Mouse (Mus musculus) MEL (cell line): ENCODE data around the gene Raly.

Source experiments
- CTCF ChIP-seq, 3 experiments: IDR thresholded peaks in 2 of 3; conservative IDR thresholded peaks in 1 of 3; 2 replicates each; pipeline ENCODE4 v1.5.1; 2011 to 2012; ENCODE audit warnings: low read length in 3 of 3, low read depth in 2 of 3, mild to moderate bottlenecking in 2 of 3, improper control_type of control experiment in 1 of 3, inconsistent platforms in 1 of 3, mixed read lengths in 1 of 3, moderate library complexity in 1 of 3; ENCODE audit not compliant: control insufficient read depth in 1 of 3, insufficient read depth in 1 of 3, poor library complexity in 1 of 3, severe bottlenecking in 1 of 3
- ELF1 ChIP-seq: IDR thresholded peaks from 2 replicates; pipeline ENCODE4 v1.6.1; 2014; ENCODE audit warnings: low read depth, mild to moderate bottlenecking, inconsistent platforms, low read length, improper control_type of control experiment, moderate library complexity
- RCOR1 ChIP-seq: IDR thresholded peaks from 2 replicates; pipeline ENCODE4 v1.6.1; 2012; ENCODE audit warnings: low read depth, mild to moderate bottlenecking, inconsistent platforms, low read length, improper control_type of control experiment
- USF2 ChIP-seq, 2 experiments: IDR thresholded peaks; 2 replicates each; pipeline ENCODE4 v1.6.1; 2011 to 2012; ENCODE audit warnings: improper control_type of control experiment in 2 of 2, low read length in 2 of 2, borderline replicate concordance in 1 of 2, inconsistent platforms in 1 of 2, low read depth in 1 of 2, mild to moderate bottlenecking in 1 of 2; ENCODE audit not compliant: insufficient read depth in 1 of 2
- ZNF384 ChIP-seq: IDR thresholded peaks from 2 replicates; pipeline ENCODE4 v1.6.1; 2012; ENCODE audit warnings: low read depth, mild to moderate bottlenecking, inconsistent platforms, low read length, improper control_type of control experiment

DNA sequence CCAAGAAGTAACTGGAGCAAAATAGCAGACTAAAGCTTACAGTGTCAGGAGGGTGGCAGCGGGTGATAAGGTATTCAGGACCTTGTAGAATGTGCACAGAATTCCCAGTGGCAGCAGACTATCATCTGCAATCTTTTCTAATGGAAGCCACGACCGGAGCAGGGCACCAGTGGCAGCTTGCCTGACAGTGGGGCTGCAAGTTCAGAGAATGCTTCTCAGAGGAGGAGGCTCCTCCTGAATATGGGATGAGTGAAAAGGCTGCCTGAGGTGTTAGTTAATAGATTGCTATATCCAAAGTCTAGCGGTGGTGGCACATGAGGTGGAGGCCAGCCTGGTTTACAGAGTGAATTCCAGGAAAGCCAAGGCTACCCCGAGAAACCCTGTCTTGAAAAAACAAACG is 1.5 kb upstream of the Raly start:
- TF ChIP-seq USF2 (IDR thresholded peaks at IDR 0.05; ENCODE audit: borderline replicate concordance in 1 of 2, insufficient read depth in 1 of 2, low read depth in 1 of 2, low read length in 2 of 2) (no peak), ELF1 (no peak), RCOR1 (no peak), ZNF384 (no peak), CTCF (IDR thresholded peaks at IDR 0.05 in 2 of 3, conservative IDR thresholded peaks at IDR 0.05 in 1 of 3; ENCODE audit: control insufficient read depth in 1 of 3, insufficient read depth in 1 of 3, low read depth in 2 of 3, low read length in 3 of 3, poor library complexity in 1 of 3, severe bottlenecking in 1 of 3) (no peak)
